Mouse (Mus musculus) E14TG2a.4 (cell line): ENCODE data around the gene Olfr702.

Source experiments
- H3K27me3 ChIP-seq: 2 replicates; pipeline ENCODE4 v1.6.1; 2014; ENCODE audit warnings: low read length, control low read depth; ENCODE audit not compliant: insufficient read depth
- H3K36me3 ChIP-seq: 2 replicates; pipeline ENCODE4 v1.6.1; 2014; ENCODE audit warnings: low read length, control low read depth; ENCODE audit not compliant: insufficient read depth
- H3K4me1 ChIP-seq: replicated peaks from 2 replicates; pipeline ENCODE4 v1.6.1; 2014; ENCODE audit warnings: low read depth, low read length, control low read depth
- H3K4me3 ChIP-seq: replicated peaks from 2 replicates; pipeline ENCODE4 v1.5.1; 2014; ENCODE audit warnings: mild to moderate bottlenecking, low read length
- H3K9me3 ChIP-seq: 2 replicates; pipeline ENCODE4 v1.6.1; 2014; ENCODE audit warnings: low read length, control low read depth
- CTCF ChIP-seq: conservative IDR thresholded peaks from 2 replicates; pipeline ENCODE4 v1.5.1; 2014; ENCODE audit warnings: low read length
- NANOG ChIP-seq: IDR thresholded peaks from 2 replicates; pipeline ENCODE4 v1.6.1; 2014; ENCODE audit warnings: borderline replicate concordance, low read length, mixed read lengths
- POU5F1 ChIP-seq: IDR thresholded peaks from 2 replicates; pipeline ENCODE4 v1.6.1; 2014; ENCODE audit warnings: low read length, borderline replicate concordance

Gene Olfr702

DNA sequence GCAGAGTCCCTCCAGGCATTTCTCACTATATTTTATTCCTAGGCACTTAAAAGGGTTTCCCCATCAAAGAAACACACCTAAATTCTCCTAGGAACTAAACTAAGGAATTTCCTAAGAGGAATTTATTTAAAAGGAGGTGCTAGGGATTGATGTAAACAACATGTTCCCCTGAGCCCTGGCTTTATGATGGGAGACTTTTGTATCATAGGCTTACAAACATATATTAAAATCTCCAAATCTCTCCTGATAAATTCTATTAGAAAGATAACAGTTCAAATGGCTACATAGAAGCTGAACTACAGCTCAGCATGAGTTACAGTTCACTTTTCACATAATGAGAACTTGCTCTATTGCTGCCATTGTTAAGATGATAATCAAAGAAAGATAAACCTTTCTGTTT, at the start of gene Olfr702:
TSS of gene Olfr702 (minus strand) at position 101 of the 400 bp plus-strand sequence.
- Histone ChIP-seq H3K4me1 (no peaks in the 10 kb centered on the region), H3K27me3 (no peaks in the 10 kb centered on the region), H3K36me3 (no peaks in the 10 kb centered on the region), H3K4me3 (no peak within 1 kb of the TSS), H3K9me3 (no peaks in the 10 kb centered on the region)
- TF ChIP-seq POU5F1 (no peak), CTCF (no peak), NANOG (no peak)

DNA sequence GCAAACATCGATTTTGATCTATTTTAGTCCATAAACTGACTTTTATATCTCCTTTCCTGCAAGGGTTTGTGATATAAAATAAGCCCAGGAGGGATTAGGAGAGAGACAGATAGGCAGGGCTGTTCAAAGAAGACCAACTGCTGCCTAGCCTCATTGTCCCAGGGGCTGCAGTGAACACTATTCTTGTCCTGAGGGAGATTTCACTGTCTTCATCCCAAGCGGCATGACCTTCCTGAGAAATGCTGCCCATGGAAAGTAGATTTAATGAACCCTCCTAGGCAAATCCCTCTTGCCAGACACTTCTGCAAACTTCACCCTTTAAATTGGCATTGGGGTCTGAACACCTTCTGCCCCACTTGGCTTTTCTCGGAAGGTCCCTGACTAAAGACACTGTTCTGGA, 43.1 kb upstream of the Olfr702 start, which contains the start of gene Olfr705:
TSS of gene Olfr705 (minus strand) at position 101 of the 400 bp plus-strand sequence.
- no peaks in the 10 kb centered on the region; the same call in 1 of the 2 replicates for H3K9me3 ChIP-seq
- no peak for TF ChIP-seq NANOG
- TF ChIP-seq CTCF: no peak
- no peak for TF ChIP-seq POU5F1
- H3K27me3 ChIP-seq: no peaks in the 10 kb centered on the region; the same call in 1 of the 2 replicates

GRCm38 (mm10) chr7:106862885-106863284, 29.2 kb upstream of the Olfr702 start, which contains the start of gene Olfr704:
TSS of gene Olfr704 (plus strand) at chr7:106863185.
- H3K27me3 ChIP-seq: no peaks in the 10 kb centered on the region
- no peaks in the 10 kb centered on the region for H3K36me3 ChIP-seq
- TF ChIP-seq CTCF (no peak), POU5F1 (no peak), NANOG (no peak)
- H3K4me1 ChIP-seq: no peaks in the 10 kb centered on the region
- no peaks in the 10 kb centered on the region for H3K9me3 ChIP-seq
- H3K4me3 ChIP-seq: no peak within 1 kb of the TSS

More for the DNA sequence above, 43.1 kb upstream of the Olfr702 start, which contains the start of gene Olfr705:
- Histone ChIP-seq H3K4me1 (no peaks in the 10 kb centered on the region), H3K36me3 (no peaks in the 10 kb centered on the region), H3K4me3 (no peak within 1 kb of the TSS)

DNA sequence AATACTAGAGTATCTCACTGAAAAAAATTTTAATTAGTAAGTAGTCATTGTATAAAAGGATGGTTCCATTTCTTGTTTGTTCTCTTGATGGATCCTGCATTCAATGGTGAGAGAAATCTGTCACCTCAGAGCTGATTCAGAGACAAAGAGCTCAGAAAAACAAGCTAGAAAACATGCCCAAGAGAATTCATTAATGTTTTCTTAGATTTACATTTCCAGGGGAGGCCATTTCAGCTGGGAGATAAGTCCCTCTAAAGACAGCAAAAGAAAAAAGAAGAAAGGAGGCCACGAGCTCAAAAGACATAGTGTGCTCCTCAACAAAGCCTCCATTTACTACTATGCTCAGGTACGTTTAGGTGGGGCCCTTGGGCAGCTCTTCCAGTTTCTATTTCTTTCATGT, 9.4 kb upstream of the Olfr702 start, which contains the start of gene Olfr703:
TSS of gene Olfr703 (plus strand) at position 301 of the 400 bp plus-strand sequence.
- no peaks in the 10 kb centered on the region for H3K4me1 ChIP-seq
- H3K27me3 ChIP-seq: no peaks in the 10 kb centered on the region
- peaks cover 6% of the 10 kb centered on the region; the same call in 1 of the 2 replicates for H3K9me3 ChIP-seq
- TF ChIP-seq CTCF: no peak
- no peaks in the 10 kb centered on the region for H3K36me3 ChIP-seq
- H3K4me3 ChIP-seq: no peak within 1 kb of the TSS

GRCm38 (mm10) chr7:106818414-106818813, 15.3 kb downstream of the Olfr702 start:
- H3K4me1 ChIP-seq: no peaks in the 10 kb centered on the region
- no peaks in the 10 kb centered on the region for H3K36me3 ChIP-seq
- H3K27me3 ChIP-seq: no peaks in the 10 kb centered on the region
- TF ChIP-seq CTCF (no peak), NANOG (no peak), POU5F1 (no peak)
- no peak overlapping the region for H3K4me3 ChIP-seq
- H3K9me3 ChIP-seq: no peaks in the 10 kb centered on the region

- Histone ChIP-seq H3K27me3 (no peaks in the 10 kb centered on the region), H3K36me3 (no peaks in the 10 kb centered on the region), H3K4me3 (no peak overlapping the region), H3K9me3 (no peaks in the 10 kb centered on the region), H3K4me1 (no peaks in the 10 kb centered on the region)
- TF ChIP-seq CTCF (peak; percentile 52), POU5F1 (no peak), NANOG (no peak)
Measured at GRCm38 (mm10) chr7:106815775-106816174, 17.9 kb downstream of the Olfr702 start.

- TF ChIP-seq CTCF (no peak), POU5F1 (no peak), NANOG (no peak)
- H3K4me3 ChIP-seq: no peak within 1 kb of the TSS
Measured at GRCm38 (mm10) chr7:106813829-106814228, 19.9 kb downstream of the Olfr702 start, which contains the start of gene Olfr701. TSS of gene Olfr701 (plus strand) at chr7:106814129.

GRCm38 (mm10) chr7:106808734-106809133, 25.0 kb downstream of the Olfr702 start, which contains the start of gene Olfr700:
TSS of gene Olfr700 (minus strand) at chr7:106808834.
- no peak within 1 kb of the TSS for H3K4me3 ChIP-seq
- TF ChIP-seq NANOG (no peak), POU5F1 (no peak), CTCF (no peak)
- H3K36me3 ChIP-seq: no peaks in the 10 kb centered on the region

More at GRCm38 (mm10) chr7:106813829-106814228, 19.9 kb downstream of the Olfr702 start, which contains the start of gene Olfr701:
- Histone ChIP-seq H3K9me3 (no peaks in the 10 kb centered on the region), H3K4me1 (no peaks in the 10 kb centered on the region), H3K27me3 (no peaks in the 10 kb centered on the region), H3K36me3 (no peaks in the 10 kb centered on the region)

GRCm38 (mm10) chr7:106793098-106793497, 40.6 kb downstream of the Olfr702 start, which contains the start of gene Olfr699:
TSS of gene Olfr699 (minus strand) at chr7:106793198.
- Histone ChIP-seq H3K36me3 (no peaks in the 10 kb centered on the region), H3K27me3 (no peaks in the 10 kb centered on the region), H3K4me3 (no peak within 1 kb of the TSS), H3K9me3 (peaks cover 7% of the 10 kb centered on the region; the same call in 1 of the 2 replicates), H3K4me1 (no peaks in the 10 kb centered on the region)
- TF ChIP-seq POU5F1: no peak
- TF ChIP-seq NANOG: no peak
- TF ChIP-seq CTCF: no peak

More at GRCm38 (mm10) chr7:106808734-106809133, 25.0 kb downstream of the Olfr702 start, which contains the start of gene Olfr700:
- Histone ChIP-seq H3K4me1 (no peaks in the 10 kb centered on the region), H3K9me3 (no peaks in the 10 kb centered on the region), H3K27me3 (no peaks in the 10 kb centered on the region)
